Mouse (Mus musculus): ENCODE data around the gene Rbpj. TPM values are rescaled to one million over a fixed set of nuclear protein-coding genes. Genes with fewer than 3 reads are reported as not detected.
A peak's percentile ranks its signal among the peaks of the same experiment; 100 is the strongest.

Rbpj gene
- total and polyA plus RNA-seq, 3 experiments: 40.5 to 62.8 (median 61.3) TPM

DNA sequence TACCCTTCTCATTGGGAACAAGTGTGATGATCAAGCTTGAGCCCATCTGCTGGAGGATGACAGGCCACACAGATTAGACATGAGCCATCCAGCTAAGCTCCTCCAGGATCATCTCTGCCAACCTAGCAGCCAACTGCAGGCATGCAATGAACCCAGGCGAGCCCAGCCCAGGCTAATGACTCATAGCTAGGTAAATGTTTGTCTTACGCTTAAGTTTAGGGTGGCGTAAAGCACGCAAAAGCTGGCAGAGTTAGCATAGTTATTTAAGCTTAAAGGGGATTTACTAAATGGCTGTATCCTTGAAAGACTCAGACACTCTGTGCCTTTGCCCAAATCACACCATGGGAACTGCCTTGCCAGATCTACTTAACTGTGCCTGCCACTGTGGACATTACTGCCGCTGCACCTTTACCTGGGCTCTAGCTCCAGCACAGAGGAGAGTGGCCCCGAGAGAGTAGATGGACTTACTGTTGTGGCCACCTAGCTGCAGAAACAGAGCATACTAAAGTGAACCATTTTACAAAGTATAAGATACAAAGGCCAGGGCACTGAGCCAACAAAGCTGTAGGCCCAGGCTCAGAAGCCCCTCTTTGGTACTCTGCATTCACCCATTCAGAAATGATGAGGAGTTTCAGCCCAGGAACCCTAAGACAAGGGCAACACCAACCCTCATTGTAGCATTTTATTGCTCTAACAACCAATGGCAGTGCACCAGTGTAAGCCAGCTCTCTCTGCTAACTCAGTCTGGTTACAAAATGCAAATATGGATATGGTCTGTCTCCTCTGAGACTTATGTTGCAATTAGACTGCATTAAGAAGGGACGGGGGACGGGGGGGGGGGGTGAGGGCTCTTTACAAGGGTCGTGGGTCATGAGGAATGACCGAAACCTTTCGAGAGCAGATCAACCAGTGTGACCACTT, 2.6 kb upstream of the Rbpj start:
- no peaks in the 10 kb centered on the region for H3K79me2 ChIP-seq (replicated peaks; ENCODE audit: control insufficient read depth, extremely low read depth, insufficient read depth, poor library complexity, severe bottlenecking)
- no peak overlapping the region for H3K27ac ChIP-seq (ENCODE audit: insufficient read depth, low read depth)
- no peak overlapping the region for H3K4me2 ChIP-seq (ENCODE audit: insufficient read depth, low read depth, poor library complexity, severe bottlenecking)
- dilution Hi-C loops (cut with MboI; ENCODE audit: extremely low pct_ligation_motif_present, extremely low pct_unique_long_range_greater_than_20kb, low sequenced_read_pairs) (no loop called here), in situ Hi-C loops (cut with MboI; ENCODE audit: low pct_ligation_motif_present, low pct_unique_long_range_greater_than_20kb, low sequenced_read_pairs) (no loop called here)
- no peak overlapping the region for H3K9ac ChIP-seq (ENCODE audit: insufficient read depth, low read depth)
- H3K36me3 ChIP-seq (replicated peaks in 1 of 2; ENCODE audit: control insufficient read depth in 1 of 2, insufficient read depth in 1 of 2, low read length in 1 of 2): no peaks in the 10 kb centered on the region
- no peaks in the 10 kb centered on the region for H3K9me3 ChIP-seq (replicated peaks; ENCODE audit: low read length)
- no peaks in the 10 kb centered on the region for H3K27me3 ChIP-seq (replicated peaks)
- DNase-seq (ENCODE audit: extremely low read depth): no peak
- TF ChIP-seq ZKSCAN1 (IDR thresholded peaks at IDR 0.05; ENCODE audit: borderline replicate concordance, low read depth, low read length): no peak
- no peak for TF ChIP-seq MXI1 (IDR thresholded peaks at IDR 0.05; ENCODE audit: low read depth, low read length)
- no peak for TF ChIP-seq PAX5 (IDR thresholded peaks at IDR 0.05; ENCODE audit: low read length)
- no peak for TF ChIP-seq TBP (conservative IDR thresholded peaks at IDR 0.05; ENCODE audit: low read depth, low read length)
- H3K4me3 ChIP-seq (replicated peaks in 1 of 3; ENCODE audit: low read depth in 2 of 3, low read length in 2 of 3, poor library complexity in 1 of 3): no peak overlapping the region
- H3K4me1 ChIP-seq (ENCODE audit: control insufficient read depth in 1 of 2, insufficient read depth in 2 of 2): peaks cover 2 to 23% of the 10 kb centered on the region in 2 experiments; a peak in 2 of 4 replicates

DNA sequence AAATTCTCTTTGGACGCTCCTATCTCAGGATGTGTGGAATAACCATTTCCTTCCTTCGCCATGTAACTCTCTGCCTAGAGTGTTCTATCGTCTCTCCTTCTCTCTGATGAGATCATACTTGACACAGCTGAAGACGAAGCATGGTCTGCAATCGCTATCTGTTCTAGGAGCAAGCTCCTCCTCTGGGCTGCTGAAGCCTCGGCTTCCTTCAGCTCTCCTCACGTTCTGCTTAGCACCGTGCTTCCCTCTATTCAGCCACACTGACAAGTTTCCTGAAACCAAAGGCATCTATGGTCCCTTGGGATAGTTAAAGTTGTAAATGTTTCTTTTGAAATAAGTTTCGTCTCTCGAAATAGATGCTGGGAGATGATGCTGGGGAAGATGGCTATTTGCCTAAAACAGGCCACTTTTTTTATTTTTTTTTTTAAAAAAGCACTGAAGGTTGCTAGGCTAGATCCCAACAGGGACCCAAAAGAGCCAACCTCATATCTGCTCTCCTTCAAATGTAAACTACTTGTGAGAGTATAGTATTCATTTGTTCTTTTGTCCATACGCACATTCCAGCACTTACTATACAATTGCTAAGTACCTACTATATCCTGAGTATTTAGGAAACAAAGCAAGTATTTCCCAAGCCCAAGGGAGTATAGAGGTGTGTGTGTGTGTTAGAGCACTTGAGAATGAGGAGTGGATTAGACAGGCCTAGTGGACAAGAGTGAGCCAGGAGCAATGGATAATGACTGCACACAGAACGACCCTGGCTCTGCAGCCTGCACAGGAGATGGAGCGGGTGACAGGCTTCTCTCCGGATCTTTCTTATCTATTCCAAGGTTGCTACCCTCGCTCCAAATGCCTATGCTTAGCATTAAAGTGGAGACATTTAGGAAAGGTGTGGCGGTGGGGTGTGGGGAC, 726 bp downstream of the Rbpj start:
- Histone ChIP-seq H3K27me3 (replicated peaks) (no peaks in the 10 kb centered on the region), H3K4me2 (ENCODE audit: insufficient read depth, low read depth, poor library complexity, severe bottlenecking) (no peak overlapping the region), H3K36me3 (replicated peaks in 1 of 2; ENCODE audit: control insufficient read depth in 1 of 2, insufficient read depth in 1 of 2, low read length in 1 of 2) (no peaks in the 10 kb centered on the region), H3K79me2 (replicated peaks; ENCODE audit: control insufficient read depth, extremely low read depth, insufficient read depth, poor library complexity, severe bottlenecking) (no peaks in the 10 kb centered on the region), H3K9ac (ENCODE audit: insufficient read depth, low read depth) (no peak overlapping the region; the same call in 1 of the 2 replicates), H3K4me1 (ENCODE audit: control insufficient read depth in 1 of 2, insufficient read depth in 2 of 2) (peaks cover 8 to 31% of the 10 kb centered on the region in 2 experiments), H3K9me3 (replicated peaks; ENCODE audit: low read length) (no peaks in the 10 kb centered on the region), H3K4me3 (replicated peaks in 1 of 3; ENCODE audit: low read depth in 2 of 3, low read length in 2 of 3, poor library complexity in 1 of 3) (no peak overlapping the region), H3K27ac (ENCODE audit: insufficient read depth, low read depth) (no peak overlapping the region)
- no peak for DNase-seq (ENCODE audit: extremely low read depth)
- in situ Hi-C loops (cut with MboI; ENCODE audit: low pct_ligation_motif_present, low pct_unique_long_range_greater_than_20kb, low sequenced_read_pairs): no loop called here
- dilution Hi-C loops (cut with MboI; ENCODE audit: extremely low pct_ligation_motif_present, extremely low pct_unique_long_range_greater_than_20kb, low sequenced_read_pairs): no loop called here
- TF ChIP-seq ZNF384 (IDR thresholded peaks at IDR 0.05; ENCODE audit: low read depth, low read length) (peak; percentile 72), MAFK (IDR thresholded peaks at IDR 0.05; ENCODE audit: insufficient replicate concordance, low read length) (no peak)

DNA sequence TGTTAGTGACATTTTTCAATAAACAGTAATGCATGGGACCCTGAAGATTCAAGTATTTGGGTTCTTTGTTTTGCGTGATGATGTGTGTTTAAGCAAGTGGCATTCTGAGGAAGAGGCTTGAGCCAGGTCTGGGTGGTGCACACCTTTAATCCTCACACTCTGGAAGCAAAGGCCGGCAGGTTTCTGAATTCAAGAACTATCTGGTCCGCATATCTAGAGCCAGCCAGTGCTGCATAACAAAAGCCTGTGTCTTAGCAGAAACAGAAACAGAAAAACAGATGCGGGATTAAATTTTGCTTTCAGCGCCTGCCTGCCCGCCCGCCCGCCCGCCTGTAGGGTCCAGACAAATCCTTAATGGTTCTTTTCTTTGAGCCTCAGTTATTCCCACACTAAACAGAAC, 1.6 kb downstream of the Rbpj start:
- in situ Hi-C loops (cut with MboI; ENCODE audit: low pct_ligation_motif_present, low pct_unique_long_range_greater_than_20kb, low sequenced_read_pairs): no loop called here
- dilution Hi-C loops (cut with MboI; ENCODE audit: extremely low pct_ligation_motif_present, extremely low pct_unique_long_range_greater_than_20kb, low sequenced_read_pairs): no loop called here
- peaks cover 8 to 36% of the 10 kb centered on the region in 2 experiments for H3K4me1 ChIP-seq (ENCODE audit: control insufficient read depth in 1 of 2, insufficient read depth in 2 of 2)
- no peak overlapping the region for H3K9ac ChIP-seq (ENCODE audit: insufficient read depth, low read depth)
- no peak overlapping the region for H3K27ac ChIP-seq (ENCODE audit: insufficient read depth, low read depth)
- no peaks in the 10 kb centered on the region for H3K27me3 ChIP-seq (replicated peaks)
- no peak overlapping the region for H3K4me2 ChIP-seq (ENCODE audit: insufficient read depth, low read depth, poor library complexity, severe bottlenecking)
- no peak for DNase-seq (ENCODE audit: extremely low read depth)
- H3K79me2 ChIP-seq (replicated peaks; ENCODE audit: control insufficient read depth, extremely low read depth, insufficient read depth, poor library complexity, severe bottlenecking): no peaks in the 10 kb centered on the region
- no peak overlapping the region for H3K4me3 ChIP-seq (replicated peaks in 1 of 3; ENCODE audit: low read depth in 2 of 3, low read length in 2 of 3, poor library complexity in 1 of 3)
- H3K9me3 ChIP-seq (replicated peaks; ENCODE audit: low read length): no peaks in the 10 kb centered on the region
- no peaks in the 10 kb centered on the region for H3K36me3 ChIP-seq (replicated peaks in 1 of 2; ENCODE audit: control insufficient read depth in 1 of 2, insufficient read depth in 1 of 2, low read length in 1 of 2)
- no peak for TF ChIP-seq RAD21 (IDR thresholded peaks at IDR 0.05; ENCODE audit: low read depth, low read length)
